Mouse (Mus musculus): ENCODE results near the gene Fa2h.

Gene Fa2h

DNA sequence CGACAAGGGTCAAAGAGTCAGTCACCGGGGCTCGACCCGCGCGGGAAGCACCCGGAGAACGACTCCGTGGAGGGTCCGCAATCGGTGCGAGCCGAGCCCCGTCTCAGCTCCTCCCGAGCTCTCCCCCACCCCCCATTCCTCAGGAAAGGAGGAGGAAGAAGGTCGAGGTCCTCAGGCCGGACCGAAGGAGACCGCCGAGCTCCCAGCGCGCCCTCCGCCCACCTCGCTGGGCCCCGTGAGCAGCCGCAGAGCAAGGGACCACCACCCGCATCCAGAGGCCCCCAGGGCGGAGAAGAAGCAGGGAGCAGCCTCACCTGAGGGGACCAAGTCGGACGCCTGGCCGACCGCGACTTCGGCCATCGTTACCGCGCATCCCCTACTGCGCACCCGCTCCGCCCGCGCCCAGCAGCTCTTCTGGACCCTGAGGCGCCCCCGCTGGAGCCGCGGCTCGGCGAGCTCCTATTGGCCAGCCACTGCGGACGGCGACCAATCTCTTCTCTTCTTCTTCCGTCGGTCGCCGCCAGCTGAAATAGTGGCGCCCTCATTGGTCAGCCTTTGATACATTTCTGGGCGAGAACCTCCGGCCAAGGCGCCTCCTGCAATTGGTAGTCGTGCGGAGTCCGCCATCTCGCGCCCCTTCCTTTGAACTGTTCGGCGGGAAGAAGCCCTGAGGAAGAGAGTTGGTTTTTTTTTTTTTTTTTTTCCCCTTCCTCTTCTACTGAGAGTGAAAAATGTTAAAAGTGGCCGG is 93.6 kb downstream of the Fa2h start, which contains the start of gene Rfwd3:
TSS of gene Rfwd3 (minus strand) at position 402 of the 748 bp plus-strand sequence.
- peak; percentile 93 for DNase-seq (ENCODE audit: low read depth)

DNA sequence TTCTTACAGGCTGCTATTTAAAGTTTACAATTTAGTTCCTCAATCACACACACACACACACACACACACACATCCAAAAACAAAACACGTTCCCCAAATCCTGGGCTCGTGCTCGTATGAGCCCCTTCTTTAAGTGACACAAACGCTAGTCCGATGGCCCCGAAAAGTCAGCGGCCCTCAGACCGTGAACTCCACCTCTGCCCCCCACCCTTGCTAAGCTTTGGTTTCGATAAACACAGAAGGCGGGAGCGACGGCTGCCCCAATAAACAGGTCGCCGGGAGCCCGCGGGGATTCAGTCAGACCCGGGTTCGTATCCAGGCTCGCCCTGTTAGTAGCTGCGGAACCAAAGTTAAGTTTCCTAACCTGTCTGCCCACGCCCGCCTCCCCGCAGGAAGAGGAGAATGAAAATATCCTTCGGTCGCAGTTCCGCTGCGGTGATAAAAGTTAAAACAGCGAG is 94.2 kb downstream of the Fa2h start:
- peak; percentile 55 for DNase-seq (ENCODE audit: low read depth)

DNA sequence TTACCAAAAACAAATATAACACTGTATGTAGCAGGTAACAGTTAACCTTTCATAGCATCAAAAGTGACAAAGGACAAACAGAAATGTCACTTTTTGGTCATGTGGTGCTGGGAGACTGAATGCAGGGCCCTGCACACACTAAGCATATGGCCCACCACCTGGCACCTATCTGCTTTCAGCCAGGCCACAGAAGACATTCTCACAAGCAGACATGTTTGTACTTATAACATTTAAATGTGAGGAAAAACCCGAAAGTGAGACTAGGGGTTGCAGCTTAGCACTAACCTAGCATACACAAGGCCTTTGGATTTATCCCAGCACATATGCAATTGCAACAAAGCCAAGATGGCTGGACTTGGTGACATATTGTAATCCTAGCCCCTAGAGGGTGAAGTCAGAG is 95.6 kb downstream of the Fa2h start:
- DNase-seq (ENCODE audit: low read depth) = no peak

All from c-Kit-positive CD71-negative TER-119-negative erythroid progenitor cells, embryonic 14.5 days (primary cell).